Mouse (Mus musculus) stomach, embryonic 14.5 days (tissue): ENCODE results near the gene Esx1. TPM values are rescaled to one million over a fixed set of nuclear protein-coding genes. Genes with fewer than 3 reads are reported as not detected.

Source experiments
- ATAC-seq: fragments of 200-750 bp; cut with Nextera tagmentation; 2 replicates; pipeline ENCODE4 v1.8.0; 2017; ENCODE audit warnings: low read depth, moderate TSS enrichment; ENCODE audit not compliant: insufficient number of reproducible peaks, insufficient read depth, low FRiP score
- H3K27ac ChIP-seq: fragments of 300-500 bp; sonication (generic); 2 replicates; pipeline ENCODE4 v1.5.1; 2014; ENCODE audit warnings: mild to moderate bottlenecking, low read length, moderate library complexity, mixed read lengths
- H3K27me3 ChIP-seq: fragments of 300-500 bp; sonication (generic); 2 replicates; pipeline ENCODE4 v1.6.1; 2014; ENCODE audit warnings: low read length, control low read depth, mixed read lengths; ENCODE audit not compliant: control insufficient read depth, insufficient read depth
- H3K36me3 ChIP-seq: fragments of 300-500 bp; sonication (generic); 2 replicates; pipeline ENCODE4 v1.6.1; 2014; ENCODE audit warnings: mild to moderate bottlenecking, control low read depth, low read length, moderate library complexity, mixed read lengths; ENCODE audit not compliant: control insufficient read depth, insufficient read depth
- H3K4me1 ChIP-seq: fragments of 300-500 bp; sonication (generic); 2 replicates; pipeline ENCODE4 v1.6.1; 2014; ENCODE audit warnings: low read length, control low read depth, mixed read lengths; ENCODE audit not compliant: control insufficient read depth, insufficient read depth
- H3K4me2 ChIP-seq: fragments of 300-500 bp; sonication (generic); replicated peaks from 2 replicates; pipeline ENCODE4 v1.6.1; 2014; ENCODE audit warnings: low read depth, low read length, control low read depth
- H3K4me3 ChIP-seq: fragments of 300-500 bp; sonication (generic); 2 replicates; pipeline ENCODE4 v1.5.1; 2014; ENCODE audit warnings: low read depth, low read length, control low read depth
- H3K9ac ChIP-seq: fragments of 300-500 bp; sonication (generic); replicated peaks from 2 replicates; pipeline ENCODE4 v1.6.1; 2014; ENCODE audit warnings: low read depth, mild to moderate bottlenecking, control low read depth, low read length, moderate library complexity, mixed read lengths
- H3K9me3 ChIP-seq: fragments of 300-500 bp; sonication (generic); 2 replicates; pipeline ENCODE4 v1.6.1; 2016; ENCODE audit warnings: low read depth, low read length, control low read depth; ENCODE audit not compliant: control insufficient read depth
- WGBS: fragments of 180-500 bp; shearing (Covaris S2); extraction: QIAGEN DNeasy Blood & Tissue Kit; methylation state at CpG from one replicate; pipeline ENCODE4 v1.1.7; 2014; 5-methylcytosine and 5-hydroxymethylcytosine counted together
- polyA plus RNA-seq: library from polyadenylated mRNA; unstranded; fragments of >200 nt; fragmentation: Nextera tagmentation; extraction: Ambion mirVana; gene quantifications from 2 replicates; pipeline ENCODE4 v1.2.1, GENCODE M21; 2014

Esx1 gene
- polyA plus RNA-seq, 1 experiment from 2014 or later, result not detected

- no peaks in the 10 kb centered on the region for H3K4me1 ChIP-seq
- no peak for ATAC-seq
- no peaks in the 10 kb centered on the region for H3K36me3 ChIP-seq
- no peak overlapping the region for H3K4me3 ChIP-seq
- H3K27ac ChIP-seq, result no peak overlapping the region
- 26% methylated on average over 2 of the region's 2 CpGs for WGBS
- no peaks in the 10 kb centered on the region for H3K27me3 ChIP-seq
- no peak overlapping the region for H3K9ac ChIP-seq
- no peaks in the 10 kb centered on the region for H3K9me3 ChIP-seq
- H3K4me2 ChIP-seq, result no peak overlapping the region
Observed at GRCm38 (mm10) chrX:137142546-137142945, 20.7 kb upstream of the Esx1 start.

- H3K9ac ChIP-seq, result no peak overlapping the region
- H3K4me1 ChIP-seq, result no peaks in the 10 kb centered on the region
- no peak overlapping the region for H3K4me3 ChIP-seq
- no peaks in the 10 kb centered on the region for H3K9me3 ChIP-seq
- no peaks in the 10 kb centered on the region for H3K36me3 ChIP-seq
- H3K4me2 ChIP-seq, result no peak overlapping the region
- ATAC-seq, result no peak
- WGBS, result 22% methylated on average over 6 of the region's 6 CpGs
- H3K27ac ChIP-seq, result no peak overlapping the region
- no peaks in the 10 kb centered on the region for H3K27me3 ChIP-seq
Observed at GRCm38 (mm10) chrX:137141669-137142068, 19.8 kb upstream of the Esx1 start.

- Histone ChIP-seq H3K4me3 (no peak overlapping the region), H3K27me3 (peaks cover 4% of the 10 kb centered on the region), H3K9me3 (no peaks in the 10 kb centered on the region), H3K4me1 (no peaks in the 10 kb centered on the region), H3K4me2 (no peak overlapping the region), H3K27ac (no peak overlapping the region), H3K36me3 (no peaks in the 10 kb centered on the region), H3K9ac (no peak overlapping the region)
- ATAC-seq, result no peak
- WGBS, result 16% methylated on average over 17 of the region's 17 CpGs
Observed at GRCm38 (mm10) chrX:137127542-137127941, 5.7 kb upstream of the Esx1 start.

GRCm38 (mm10) chrX:137119675-137120423, 2.0 kb downstream of the Esx1 start:
- H3K4me2 ChIP-seq, result peak overlapping the region; percentile 26; the same call in 1 of the 2 replicates
- H3K9me3 ChIP-seq, result no peaks in the 10 kb centered on the region
- no peaks in the 10 kb centered on the region for H3K4me1 ChIP-seq
- WGBS, result 30% methylated on average over 50 of the region's 52 CpGs
- H3K36me3 ChIP-seq, result no peaks in the 10 kb centered on the region
- peaks cover 25% of the 10 kb centered on the region for H3K27me3 ChIP-seq
- no peak overlapping the region for H3K27ac ChIP-seq
- peak; percentile 33; the same call in 1 of the 2 replicates for ATAC-seq
- no peak overlapping the region for H3K4me3 ChIP-seq
- no peak overlapping the region for H3K9ac ChIP-seq

- peaks cover 37% of the 10 kb centered on the region; the same call in 1 of the 2 replicates for H3K27me3 ChIP-seq
- H3K4me2 ChIP-seq, result no peak overlapping the region
- H3K4me3 ChIP-seq, result no peak overlapping the region
- no peaks in the 10 kb centered on the region for H3K4me1 ChIP-seq
- H3K27ac ChIP-seq, result no peak overlapping the region
- ATAC-seq, result no peak; the same call in 1 of the 2 replicates
- no peaks in the 10 kb centered on the region for H3K36me3 ChIP-seq
- H3K9ac ChIP-seq, result no peak overlapping the region
- no peaks in the 10 kb centered on the region for H3K9me3 ChIP-seq
- 21% methylated on average over 40 of the region's 40 CpGs for WGBS
Observed at GRCm38 (mm10) chrX:137118097-137118746, 3.7 kb downstream of the Esx1 start.

- no peak for ATAC-seq
- no peaks in the 10 kb centered on the region for H3K36me3 ChIP-seq
- no peak overlapping the region for H3K4me3 ChIP-seq
- H3K27me3 ChIP-seq, result peaks cover 18% of the 10 kb centered on the region
- H3K9ac ChIP-seq, result no peak overlapping the region
- no peak overlapping the region for H3K27ac ChIP-seq
- H3K4me1 ChIP-seq, result no peaks in the 10 kb centered on the region
- 15% methylated on average over 12 of the region's 13 CpGs for WGBS
- no peak overlapping the region for H3K4me2 ChIP-seq
- no peaks in the 10 kb centered on the region for H3K9me3 ChIP-seq
Observed at GRCm38 (mm10) chrX:137106498-137106897, 15.4 kb downstream of the Esx1 start.

- no peaks in the 10 kb centered on the region for H3K36me3 ChIP-seq
- no peak overlapping the region for H3K27ac ChIP-seq
- no peak overlapping the region for H3K4me2 ChIP-seq
- no peak overlapping the region for H3K4me3 ChIP-seq
- ATAC-seq, result no peak
- no peak overlapping the region for H3K9ac ChIP-seq
- no peaks in the 10 kb centered on the region for H3K9me3 ChIP-seq
- no peaks in the 10 kb centered on the region for H3K4me1 ChIP-seq
- WGBS, result 24% methylated on average over 25 of the region's 25 CpGs
- peaks cover 18% of the 10 kb centered on the region for H3K27me3 ChIP-seq
Observed at GRCm38 (mm10) chrX:137104531-137104930, 17.4 kb downstream of the Esx1 start.
